Mouse (Mus musculus) ES-Bruce4 (cell line): ENCODE results near the gene Prox2. TPM values are rescaled to one million over a fixed set of nuclear protein-coding genes. Genes with fewer than 3 reads are reported as not detected.
A peak's percentile ranks its signal among the peaks of the same experiment; 100 is the strongest.

ENCODE experiments used
- H3K27ac ChIP-seq: 2 replicates; pipeline ENCODE4 v1.5.1; 2012; ENCODE audit warnings: low read length, inconsistent platforms; ENCODE audit not compliant: insufficient read depth
- H3K27me3 ChIP-seq: 2 replicates; pipeline ENCODE4 v1.6.1; 2012; ENCODE audit warnings: mild to moderate bottlenecking, low read length, inconsistent platforms; ENCODE audit not compliant: control insufficient read depth, poor library complexity, insufficient read depth, severe bottlenecking
- H3K36me3 ChIP-seq: 2 replicates; pipeline ENCODE4 v1.6.1; 2012; ENCODE audit warnings: inconsistent platforms, mild to moderate bottlenecking, low read length, moderate library complexity; ENCODE audit not compliant: control insufficient read depth, poor library complexity, insufficient read depth, severe bottlenecking
- H3K4me1 ChIP-seq: one replicate; pipeline ENCODE4 v1.8.1; 2011; ENCODE audit warnings: low read length; ENCODE audit not compliant: control insufficient read depth, insufficient read depth
- H3K4me3 ChIP-seq: 2 replicates; pipeline ENCODE4 v1.5.1; 2011; ENCODE audit warnings: low read depth, mild to moderate bottlenecking, low read length
- H3K9ac ChIP-seq: 2 replicates; pipeline ENCODE4 v1.6.1; 2012; ENCODE audit warnings: low read depth, mild to moderate bottlenecking, inconsistent platforms; ENCODE audit not compliant: poor library complexity, severe bottlenecking
- H3K9me3 ChIP-seq: replicated peaks from 2 replicates; pipeline ENCODE4 v1.6.1; 2012; ENCODE audit warnings: mild to moderate bottlenecking, low read length, inconsistent platforms; ENCODE audit not compliant: control insufficient read depth, poor library complexity, insufficient read depth, severe bottlenecking
- CTCF ChIP-seq: IDR thresholded peaks from one replicate; pipeline ENCODE4 v1.8.1; 2011; ENCODE audit warnings: low read depth, low read length
- EP300 ChIP-seq: IDR thresholded peaks from 2 replicates; pipeline ENCODE4 v1.6.1; 2011; ENCODE audit warnings: low read depth, low read length; ENCODE audit not compliant: insufficient read depth
- POLR2A ChIP-seq: IDR thresholded peaks from one replicate; pipeline ENCODE4 v1.8.1; 2011; ENCODE audit warnings: low read length; ENCODE audit not compliant: insufficient read depth
- polyA plus RNA-seq: library from polyadenylated mRNA; stranded (reverse); fragments of >200 nt; gene quantifications from 2 replicates; pipeline ENCODE4 v1.2.4, GENCODE M21; 2011; ENCODE audit warnings: low read depth; ENCODE audit not compliant: missing spikeins, insufficient read depth, insufficient read length

Prox2 gene
- polyA plus RNA-seq, 1 experiment, result 0.73 TPM

DNA sequence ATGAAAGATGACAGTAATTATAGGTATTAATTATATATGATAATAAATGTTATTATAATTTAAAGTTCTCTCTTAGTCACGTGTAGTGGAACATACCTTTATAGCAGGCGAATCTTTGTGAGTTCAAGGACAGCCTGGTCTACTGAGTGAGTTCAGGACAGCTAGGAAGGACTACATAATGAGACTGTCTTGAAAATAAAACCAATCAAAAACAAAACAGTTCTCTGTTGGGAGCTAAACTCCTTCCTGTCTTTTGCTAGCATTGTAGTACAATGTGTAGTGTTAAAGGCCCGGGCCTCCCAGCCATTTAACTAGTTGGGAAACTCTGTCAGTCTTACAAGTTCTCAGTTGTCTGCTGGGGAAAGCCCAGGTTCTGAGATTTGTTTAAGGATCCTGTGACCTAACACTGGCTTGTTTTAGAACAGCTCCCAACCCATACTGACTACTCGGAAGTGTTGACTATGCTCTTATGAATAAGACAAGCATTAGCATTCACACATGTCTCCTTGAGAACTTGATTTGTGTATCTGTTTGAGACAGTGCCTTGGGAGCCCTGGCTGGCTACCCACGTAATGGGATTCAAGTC, 8.9 kb downstream of the Prox2 start:
- TF ChIP-seq CTCF (no peak), POLR2A (no peak), EP300 (no peak)
- H3K4me3 ChIP-seq, result no peak overlapping the region
- peaks cover 2% of the 10 kb centered on the region for H3K4me1 ChIP-seq
- H3K36me3 ChIP-seq, result no peaks in the 10 kb centered on the region
- no peak overlapping the region for H3K9ac ChIP-seq
- H3K27ac ChIP-seq, result no peak overlapping the region
- H3K9me3 ChIP-seq, result no peaks in the 10 kb centered on the region
- H3K27me3 ChIP-seq, result no peaks in the 10 kb centered on the region

DNA sequence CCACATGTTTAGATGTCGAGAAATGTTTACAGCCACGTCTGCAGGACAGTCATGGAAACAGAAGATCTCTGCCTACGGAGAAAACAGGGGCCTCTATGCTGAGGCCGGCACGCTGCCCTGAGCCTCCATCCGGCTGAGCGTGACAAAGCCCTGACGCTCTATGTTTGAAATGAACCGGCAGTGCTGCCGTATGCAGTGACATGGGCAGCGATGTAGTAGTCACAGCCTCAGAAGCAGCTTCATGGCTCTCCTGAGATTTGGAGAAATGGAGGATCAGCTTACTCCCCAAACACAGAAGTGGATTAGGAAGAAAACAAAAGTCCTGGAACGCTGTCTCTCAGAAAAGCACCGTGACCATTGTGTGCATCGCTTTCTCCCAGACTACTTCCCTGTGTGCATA, 9.6 kb downstream of the Prox2 start:
- Histone ChIP-seq H3K27me3 (no peaks in the 10 kb centered on the region), H3K36me3 (no peaks in the 10 kb centered on the region), H3K27ac (no peak overlapping the region), H3K9me3 (no peaks in the 10 kb centered on the region), H3K9ac (no peak overlapping the region), H3K4me3 (no peak overlapping the region), H3K4me1 (peaks cover 2% of the 10 kb centered on the region)
- TF ChIP-seq POLR2A, result no peak
- no peak for TF ChIP-seq CTCF
- no peak for TF ChIP-seq EP300

DNA sequence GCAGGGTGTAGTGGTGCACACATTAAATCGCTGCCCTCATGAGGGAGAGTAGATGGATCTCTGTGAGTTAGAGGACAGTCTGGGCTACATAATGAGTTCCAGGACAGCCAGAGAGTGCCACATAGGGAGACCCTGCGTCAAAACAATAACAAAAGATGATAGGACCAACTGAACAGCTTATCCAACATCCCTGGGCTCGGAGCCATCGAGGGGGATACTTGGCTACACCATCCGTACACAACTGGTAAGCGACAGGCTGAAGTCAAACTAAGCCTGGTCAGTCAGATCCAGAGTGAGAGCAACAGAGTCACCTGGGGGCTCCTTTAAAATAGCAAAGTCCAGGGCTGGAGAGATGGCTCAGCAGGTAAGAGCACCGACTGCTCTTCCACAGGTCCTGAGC, 14.7 kb downstream of the Prox2 start:
- no peaks in the 10 kb centered on the region for H3K27me3 ChIP-seq
- no peaks in the 10 kb centered on the region for H3K9me3 ChIP-seq
- no peak overlapping the region for H3K27ac ChIP-seq
- H3K36me3 ChIP-seq, result no peaks in the 10 kb centered on the region
- no peak for TF ChIP-seq POLR2A
- no peak for TF ChIP-seq CTCF
- no peak for TF ChIP-seq EP300
- H3K4me1 ChIP-seq, result no peaks in the 10 kb centered on the region
- H3K9ac ChIP-seq, result no peak overlapping the region
- no peak overlapping the region for H3K4me3 ChIP-seq

DNA sequence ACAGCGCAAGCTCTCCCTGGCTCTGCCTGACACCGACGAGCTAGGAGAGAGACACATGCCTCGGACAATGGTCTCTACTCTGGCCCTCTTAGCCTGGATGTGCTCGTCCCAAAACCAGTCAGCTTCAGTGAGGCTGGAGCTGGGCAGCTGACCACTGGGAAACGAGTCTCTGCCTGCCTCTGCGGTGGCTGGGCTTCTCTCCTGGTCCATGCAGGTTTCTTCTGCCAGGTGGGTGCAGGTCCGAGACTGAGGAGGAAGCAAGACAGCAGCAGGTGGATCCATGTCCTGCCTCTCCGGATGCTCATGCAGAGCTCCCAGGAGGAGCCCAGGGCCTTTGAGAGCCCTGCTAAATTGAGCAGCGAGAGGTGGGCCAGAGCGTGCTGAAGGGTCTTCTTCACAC, 15.4 kb downstream of the Prox2 start:
- Histone ChIP-seq H3K4me3 (no peak overlapping the region), H3K4me1 (no peaks in the 10 kb centered on the region), H3K27ac (no peak overlapping the region), H3K36me3 (no peaks in the 10 kb centered on the region), H3K9ac (no peak overlapping the region), H3K9me3 (no peaks in the 10 kb centered on the region), H3K27me3 (no peaks in the 10 kb centered on the region)
- TF ChIP-seq EP300 (no peak), CTCF (no peak), POLR2A (no peak)

DNA sequence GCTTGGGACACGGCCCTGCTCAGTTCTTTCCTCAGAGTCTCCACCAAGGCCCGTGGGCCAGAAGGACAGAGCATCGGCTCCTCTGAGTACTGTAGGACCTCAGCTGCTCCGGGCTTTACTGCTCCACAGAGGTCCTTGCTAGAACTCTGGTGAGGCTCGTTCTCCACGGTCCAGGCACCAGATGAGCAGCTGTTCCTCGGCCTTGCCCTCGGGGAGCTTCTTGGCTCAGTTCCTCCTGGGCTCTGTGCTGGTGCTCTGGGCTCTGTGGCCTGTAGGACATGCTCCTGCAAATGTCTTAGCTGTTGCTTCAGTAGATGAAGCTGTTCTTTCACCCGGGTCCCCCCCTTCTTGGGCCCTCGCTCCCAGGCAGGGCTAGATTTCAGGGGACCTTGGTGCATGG, 15.9 kb downstream of the Prox2 start:
- no peak for TF ChIP-seq EP300
- no peak for TF ChIP-seq POLR2A
- TF ChIP-seq CTCF, result no peak
- Histone ChIP-seq H3K4me1 (no peaks in the 10 kb centered on the region), H3K9me3 (no peaks in the 10 kb centered on the region), H3K27me3 (no peaks in the 10 kb centered on the region), H3K9ac (no peak overlapping the region), H3K36me3 (no peaks in the 10 kb centered on the region), H3K4me3 (no peak overlapping the region), H3K27ac (no peak overlapping the region)

DNA sequence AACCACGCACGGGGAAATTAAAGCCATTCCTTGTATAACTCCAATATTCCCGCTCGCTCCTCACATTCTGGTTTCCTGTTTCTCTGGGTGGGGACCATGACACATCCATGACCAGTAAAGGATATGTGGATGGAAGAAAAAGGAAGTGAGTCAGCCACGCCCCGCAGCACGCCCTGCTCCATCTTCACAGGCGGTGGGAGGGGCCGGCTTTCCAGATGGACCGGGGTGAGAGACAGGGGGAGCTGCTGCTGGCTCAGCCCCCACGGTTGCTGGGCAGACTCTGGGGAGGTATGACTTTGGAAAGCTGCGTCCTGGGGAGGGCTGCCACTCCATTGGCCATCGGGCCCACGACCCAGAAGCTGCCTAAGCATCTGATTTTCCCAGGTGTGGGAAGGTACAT, 16.5 kb downstream of the Prox2 start:
- H3K9me3 ChIP-seq, result no peaks in the 10 kb centered on the region
- H3K27me3 ChIP-seq, result no peaks in the 10 kb centered on the region
- H3K4me3 ChIP-seq, result no peak overlapping the region
- no peaks in the 10 kb centered on the region for H3K4me1 ChIP-seq
- TF ChIP-seq POLR2A, result no peak
- TF ChIP-seq EP300, result 0 out of 2 replicates have a peak, but pooled peaks have one; percentile 14
- TF ChIP-seq CTCF, result no peak
- no peak overlapping the region for H3K9ac ChIP-seq
- no peaks in the 10 kb centered on the region for H3K36me3 ChIP-seq
- no peak overlapping the region for H3K27ac ChIP-seq
